Mouse (Mus musculus): Measurements from ENCODE around the gene Chrm5. TPM values are rescaled to one million over a fixed set of nuclear protein-coding genes. Genes with fewer than 3 reads are reported as not detected.

The Chrm5 gene
- total RNA-seq (2015) = not detected in 2 replicates
- total RNA-seq (2017) = not detected in 2 replicates

GRCm38 (mm10) chr2:112480669-112481068 lies at the start of gene Chrm5:
TSS of gene Chrm5 (minus strand) at chr2:112480769.
- ATAC-seq (replicated peaks; ENCODE audit: poor library complexity) = no peak

DNA sequence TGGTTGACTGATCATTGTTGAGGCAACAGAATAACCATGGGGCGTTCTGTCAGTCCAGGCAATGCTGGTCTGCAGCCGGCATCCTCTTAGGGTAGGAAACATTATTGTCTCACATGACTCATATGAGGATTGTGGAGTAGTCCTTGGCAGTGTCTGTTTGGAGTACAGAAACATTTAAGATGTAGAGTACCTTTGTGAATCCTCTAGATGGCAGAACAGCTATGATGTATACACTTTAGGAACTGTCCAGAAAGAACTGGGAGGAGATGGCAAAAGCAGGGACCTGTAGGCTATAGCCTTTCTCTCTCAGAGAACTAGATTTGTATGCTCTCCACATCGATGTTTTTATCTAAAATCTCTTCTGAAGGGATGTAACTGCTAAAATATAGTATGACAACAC lies 46.4 kb upstream of the Chrm5 start:
- ATAC-seq (replicated peaks; ENCODE audit: poor library complexity) = no peak

- ATAC-seq (replicated peaks; ENCODE audit: poor library complexity) = peak; percentile 83
These were observed 40.2 kb upstream of the Chrm5 start for GRCm38 (mm10) chr2:112520526-112521482.

DNA sequence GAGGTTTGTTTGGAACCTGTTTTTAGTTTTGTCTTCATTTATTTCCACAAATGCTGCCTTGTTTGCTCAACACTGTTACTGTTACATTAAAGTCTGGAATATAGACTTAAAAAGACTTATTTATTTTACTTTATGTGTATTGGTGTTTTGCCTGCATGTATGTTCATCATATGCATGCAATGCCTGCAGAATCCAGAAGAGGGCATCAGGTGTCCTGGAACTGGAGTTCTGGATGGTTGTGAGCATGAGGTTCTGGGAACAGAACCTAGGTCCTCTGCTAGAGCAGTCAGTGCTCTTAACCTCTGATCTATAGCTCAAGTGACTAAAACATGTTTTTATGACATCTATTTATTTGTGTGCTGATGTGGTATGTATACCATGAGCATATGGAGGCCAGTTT lies 38.0 kb upstream of the Chrm5 start:
- ATAC-seq (replicated peaks; ENCODE audit: poor library complexity) = no peak

GRCm38 (mm10) chr2:112517218-112517617 lies 36.6 kb upstream of the Chrm5 start:
- no peak for ATAC-seq (replicated peaks; ENCODE audit: poor library complexity)

DNA sequence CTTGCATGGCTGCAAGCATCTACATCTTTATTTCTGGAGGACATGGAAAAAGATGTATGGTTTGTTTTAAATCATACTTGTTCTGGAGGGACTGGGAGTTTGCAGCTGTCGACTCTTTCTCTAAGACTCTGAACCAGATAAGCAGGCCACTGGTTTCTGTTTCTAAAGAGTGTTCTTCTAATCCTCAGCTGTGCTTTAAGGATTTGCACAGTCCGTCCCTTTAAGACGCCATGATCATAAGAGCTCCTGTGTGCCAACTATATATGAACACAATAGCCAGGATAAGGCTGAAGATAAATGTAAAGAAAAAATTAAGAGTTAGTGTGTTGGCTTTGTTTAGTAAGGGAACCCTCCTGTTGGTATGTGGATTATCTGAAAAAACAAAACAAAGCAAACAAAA lies 36.2 kb upstream of the Chrm5 start:
- ATAC-seq (replicated peaks; ENCODE audit: poor library complexity) = no peak

DNA sequence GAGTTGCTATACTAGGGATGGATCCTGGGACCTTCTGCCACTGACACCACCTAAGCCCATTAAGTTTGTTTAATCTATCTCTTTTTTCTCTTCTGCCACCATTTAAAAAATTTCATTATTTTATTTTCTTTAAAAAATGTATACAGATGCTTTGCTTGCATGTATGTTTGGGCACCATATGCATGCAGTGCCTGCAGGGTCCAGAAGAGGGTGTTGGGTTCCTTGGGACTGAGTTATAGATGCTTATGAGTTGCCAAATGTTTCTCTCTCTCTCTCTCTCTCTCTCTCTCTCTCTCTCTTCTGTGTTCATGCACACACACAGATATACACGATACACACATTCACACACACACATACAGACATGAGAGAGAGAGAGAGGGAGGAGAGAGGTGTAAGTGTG lies 32.5 kb upstream of the Chrm5 start:
- ATAC-seq (replicated peaks; ENCODE audit: poor library complexity) = 0 out of 2 replicates have a peak, but pooled peaks have one; percentile 37

- peak; percentile 94 for ATAC-seq (replicated peaks; ENCODE audit: poor library complexity)
These were observed 29.6 kb upstream of the Chrm5 start for GRCm38 (mm10) chr2:112510140-112510539.

- peak; percentile 56 for ATAC-seq (replicated peaks; ENCODE audit: poor library complexity)
These were observed 26.9 kb upstream of the Chrm5 start for GRCm38 (mm10) chr2:112507444-112507843.

DNA sequence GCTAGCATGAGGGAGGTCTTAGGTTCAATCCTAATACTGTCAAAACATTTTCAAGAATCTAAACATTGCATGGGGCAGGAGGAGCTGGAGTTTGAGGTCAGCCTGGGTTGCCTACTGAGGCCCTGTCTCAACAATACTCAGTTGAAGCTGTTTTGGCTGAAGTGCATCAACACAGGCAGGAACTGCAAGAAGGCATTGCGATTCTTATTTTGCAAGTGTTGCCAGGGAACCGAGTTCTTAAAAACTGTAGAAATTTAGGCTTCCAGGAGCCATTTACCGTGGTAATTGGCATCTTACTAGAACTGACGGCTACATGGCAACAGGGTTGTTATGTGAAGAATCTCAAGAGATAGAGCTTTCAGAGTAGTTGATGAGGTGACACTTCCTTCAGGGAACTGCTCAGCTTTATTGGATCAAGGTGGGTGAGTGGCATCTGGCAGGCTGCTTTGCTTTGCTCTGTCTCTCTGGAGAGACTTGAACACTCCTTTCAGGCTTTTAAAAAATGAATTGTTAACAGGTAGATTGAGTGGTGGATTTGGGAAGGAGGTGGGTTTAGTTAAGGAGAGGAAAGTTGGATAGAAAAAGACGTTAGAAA lies 26.4 kb upstream of the Chrm5 start:
- ATAC-seq (replicated peaks; ENCODE audit: poor library complexity) = no peak

DNA sequence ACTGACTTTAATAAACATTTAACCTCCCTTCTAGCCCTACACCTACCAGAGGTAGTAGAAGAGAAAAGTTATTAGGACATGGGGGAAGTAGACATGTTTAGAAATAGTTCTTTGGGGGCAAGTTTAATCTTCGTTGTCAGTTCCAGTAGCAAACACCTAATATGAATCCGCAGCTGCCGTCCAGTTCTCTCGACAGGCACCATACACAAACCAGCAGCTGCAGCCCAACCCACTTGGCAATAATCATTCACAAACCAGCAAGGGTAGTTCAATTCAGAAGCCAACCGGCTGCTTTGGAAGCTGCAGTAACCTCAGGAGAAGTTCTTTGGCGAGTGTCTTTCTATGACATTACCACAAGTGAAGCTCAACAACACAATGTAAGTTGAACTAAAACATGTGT lies 23.4 kb upstream of the Chrm5 start:
- no peak for ATAC-seq (replicated peaks; ENCODE audit: poor library complexity)

DNA sequence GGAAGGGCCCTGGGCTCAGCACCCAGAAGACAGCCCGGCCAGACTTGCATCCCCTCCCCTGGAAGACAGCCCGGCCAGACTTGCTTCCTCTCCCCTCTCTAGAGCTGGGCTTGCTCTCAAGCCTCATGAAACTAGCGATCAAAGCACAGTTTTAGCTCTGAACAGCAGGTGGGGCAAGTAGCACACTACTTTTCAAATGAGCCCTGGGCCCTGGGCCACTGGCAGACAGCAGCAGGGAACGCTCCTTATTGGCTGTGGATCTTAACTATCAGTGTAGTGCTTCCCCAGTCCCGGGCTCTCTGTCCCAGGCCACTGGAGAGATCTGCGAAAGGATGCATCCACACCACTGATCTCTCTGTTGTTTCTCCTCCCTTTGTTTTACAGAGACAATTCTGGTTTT lies 20.6 kb upstream of the Chrm5 start:
- peak; percentile 99 for ATAC-seq (replicated peaks; ENCODE audit: poor library complexity)

GRCm38 (mm10) chr2:112497851-112498250 lies 17.3 kb upstream of the Chrm5 start:
- ATAC-seq (replicated peaks; ENCODE audit: poor library complexity) = no peak

DNA sequence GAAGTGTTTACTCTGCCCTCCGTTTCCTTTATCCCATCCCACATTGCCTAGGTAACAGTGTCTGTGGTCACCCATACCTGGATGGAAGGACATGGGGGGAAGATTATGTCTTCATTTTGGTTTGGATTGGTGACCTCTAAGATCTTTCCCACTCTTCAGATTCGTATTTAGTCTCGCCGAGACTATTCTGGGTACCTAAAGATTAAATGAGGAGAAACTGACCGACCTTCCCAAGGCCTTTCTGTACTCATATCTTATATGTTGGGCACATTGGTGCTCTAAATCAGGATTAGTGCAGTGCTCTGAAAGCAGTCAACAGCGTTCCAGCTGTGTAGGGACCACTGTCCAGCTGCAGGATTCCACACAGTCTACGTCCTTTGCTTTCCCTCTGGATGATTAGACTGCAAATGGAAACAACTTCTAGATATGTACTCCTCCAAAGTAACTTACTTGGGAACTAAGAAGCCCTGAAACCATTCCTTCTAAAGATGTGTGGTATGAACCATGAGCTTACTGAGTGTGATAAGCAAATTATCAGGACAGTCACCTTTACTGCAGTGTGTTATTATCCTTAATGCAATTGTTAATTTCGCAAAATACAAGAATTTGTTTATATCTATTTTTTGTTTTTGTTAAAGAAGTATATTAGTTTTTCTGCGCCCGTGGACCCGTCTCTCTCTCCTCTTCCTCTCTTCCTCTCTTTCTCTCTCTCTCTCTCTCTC lies 13.1 kb upstream of the Chrm5 start:
- ATAC-seq (replicated peaks; ENCODE audit: poor library complexity) = peak; percentile 14

- peak; percentile 65 for ATAC-seq (replicated peaks; ENCODE audit: poor library complexity)
These were observed 12.4 kb upstream of the Chrm5 start, which contains the start of gene Aven for GRCm38 (mm10) chr2:112492856-112493538. TSS of gene Aven (plus strand) at chr2:112492964.

DNA sequence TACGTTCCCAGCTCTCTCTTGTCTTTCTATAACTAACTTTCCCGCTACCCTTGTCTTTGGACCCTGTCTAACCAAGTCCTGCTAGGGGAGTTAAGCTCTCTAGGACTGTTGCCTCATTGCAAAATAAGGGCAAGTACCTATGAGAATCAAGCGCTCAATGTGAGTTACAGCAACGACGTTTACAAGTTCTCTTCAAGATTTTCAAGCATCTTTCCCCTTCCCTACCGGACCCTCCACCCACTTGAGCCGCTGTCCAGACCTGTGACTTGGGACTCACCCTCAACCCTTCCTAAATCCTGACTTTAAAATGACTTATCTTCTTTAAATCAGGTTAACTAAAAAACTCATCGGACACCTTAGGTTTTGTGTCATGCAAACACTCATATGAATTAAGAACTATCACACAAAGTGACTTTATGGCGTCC lies 11.9 kb upstream of the Chrm5 start:
- ATAC-seq (replicated peaks; ENCODE audit: poor library complexity) = no peak; the same call in 1 of the 2 replicates

- no peak for ATAC-seq (replicated peaks; ENCODE audit: poor library complexity)
These were observed 11.1 kb upstream of the Chrm5 start for GRCm38 (mm10) chr2:112491629-112492028.

DNA sequence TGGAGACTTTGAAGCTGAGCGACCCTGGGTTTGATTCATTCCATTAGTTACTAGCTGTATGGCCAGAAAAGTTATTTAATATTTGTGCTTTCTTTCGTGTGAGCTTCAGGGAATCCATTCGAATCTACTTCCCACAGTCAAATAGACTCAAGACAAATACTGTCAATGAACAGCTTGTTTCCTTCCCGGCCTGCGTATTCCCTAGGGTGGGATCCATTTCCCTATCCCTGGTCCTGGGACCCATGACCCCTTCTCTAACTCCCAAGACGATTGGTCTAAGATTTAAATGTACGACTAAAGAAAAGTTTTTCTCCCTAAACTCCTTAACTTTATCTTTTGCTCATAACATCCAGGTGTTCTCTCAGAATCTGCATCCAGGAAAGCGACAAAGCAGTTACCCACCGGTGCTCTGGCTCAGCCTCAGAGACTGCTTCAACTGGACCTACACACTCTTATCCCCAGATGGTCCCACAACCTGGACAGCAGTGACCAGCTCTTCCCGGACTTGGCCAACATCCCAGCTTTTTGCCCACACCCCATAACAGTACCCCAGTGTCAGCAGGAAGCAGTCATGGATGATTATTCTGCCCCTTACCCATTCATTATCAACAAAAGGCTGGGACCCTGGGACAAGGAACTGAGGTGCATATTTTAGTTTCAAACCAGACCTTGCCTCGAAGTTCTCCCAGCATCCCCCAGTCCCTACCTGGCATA lies 10.1 kb upstream of the Chrm5 start:
- ATAC-seq (replicated peaks; ENCODE audit: poor library complexity) = no peak

DNA sequence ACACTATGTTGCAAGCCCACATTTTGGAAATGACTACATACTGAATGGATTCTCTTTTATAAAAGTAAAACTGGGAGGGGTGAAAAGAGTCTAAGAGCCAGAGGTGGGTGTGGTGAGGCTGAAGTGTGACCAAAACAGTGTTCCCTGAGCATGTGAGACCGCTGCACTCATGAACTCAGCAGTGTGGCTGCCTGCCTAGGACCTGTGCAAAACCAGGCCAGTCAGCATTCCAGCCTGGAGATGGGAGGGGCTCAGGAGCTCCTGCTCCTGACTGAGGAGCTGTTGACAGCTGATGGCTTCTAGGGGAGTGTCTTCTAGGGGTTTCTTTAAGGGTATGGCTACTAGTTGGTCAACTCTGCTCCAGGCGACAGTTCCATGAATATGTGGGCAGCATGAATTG lies 4.3 kb upstream of the Chrm5 start:
- 0 out of 2 replicates have a peak, but pooled peaks have one; percentile 15 for ATAC-seq (replicated peaks; ENCODE audit: poor library complexity)

GRCm38 (mm10) chr2:112483334-112483651 lies 2.7 kb upstream of the Chrm5 start:
- no peak for ATAC-seq (replicated peaks; ENCODE audit: poor library complexity)

Measured in megakaryocyte progenitor cell, adult 5-6 weeks (primary cell).